In genomic region chr16:91846089-91846741, GRCm38 (mm10) we compare ENCODE assay signal across 9 mouse cellular contexts.
DNase-seq lines count a peak whose midpoint lies in the region; ATAC-seq lines count a peak whose summit lies in the region.
"Had no signal": no experiment of that assay in that cellular context is flagged by ENCODE, and none has a peak within 500 bp of the region (broad histone marks: within the 10 kb centered on the region; RNA-seq: fewer than 3 reads in every experiment).

No protein-coding gene starts in this region.

- H3K4me3 ChIP-seq in kidney, embryonic 16.5 days (ENCODE audit: low read length): no peak overlapping the region
- H3K4me3 ChIP-seq in limb, embryonic 11.5 days (ENCODE audit: low read depth, low read length): no peak overlapping the region
- H3K4me3 ChIP-seq: liver, embryonic 13.5 days had no signal

- peaks cover 28% of the 10 kb centered on the region; the same call in 1 of the 2 replicates for H3K36me3 ChIP-seq in kidney, embryonic 16.5 days (ENCODE audit: insufficient read depth, low read length)
- H3K36me3 ChIP-seq in limb, embryonic 11.5 days (ENCODE audit: control insufficient read depth, insufficient read depth, low read length): peaks cover 5% of the 10 kb centered on the region; the same call in 1 of the 2 replicates

- no peaks in the 10 kb centered on the region for H3K27me3 ChIP-seq in kidney, embryonic 16.5 days (ENCODE audit: insufficient read depth, low read length)
- no peaks in the 10 kb centered on the region for H3K27me3 ChIP-seq in limb, embryonic 11.5 days (ENCODE audit: control insufficient read depth, insufficient read depth, low read length)

- no peak overlapping the region for H3K9ac ChIP-seq in kidney, embryonic 16.5 days (replicated peaks; ENCODE audit: low read length)
- H3K9ac ChIP-seq in limb, embryonic 11.5 days (ENCODE audit: low read length): no peak overlapping the region
- H3K9ac ChIP-seq: liver, embryonic 13.5 days had no signal

- no peak for DNase-seq in kidney, adult 18-20 months
- DNase-seq in fibroblast of lung, adult 2 months (ENCODE audit: low read depth): peak; percentile 67
- peak; percentile 60 for DNase-seq in limb, embryonic 11.5 days (ENCODE audit: low spot score)
- peak; percentile 52 for DNase-seq in retina, postnatal 1 day
- no peak for DNase-seq in testis, postnatal 10 days (ENCODE audit: low spot score)
- no peak for DNase-seq in thymus, postnatal 4 days
- DNase-seq: cerebellum, adult 8-10 months; liver, embryonic 13.5 days had no signal

- H3K4me2 ChIP-seq in kidney, embryonic 16.5 days (replicated peaks; ENCODE audit: low read depth, low read length): no peak overlapping the region
- H3K4me2 ChIP-seq in limb, embryonic 11.5 days (ENCODE audit: low read depth, severe bottlenecking): no peak overlapping the region
- H3K4me2 ChIP-seq: liver, embryonic 13.5 days had no signal

- no peaks in the 10 kb centered on the region for H3K9me3 ChIP-seq in kidney, embryonic 16.5 days (ENCODE audit: low read length)
- no peaks in the 10 kb centered on the region for H3K9me3 ChIP-seq in limb, embryonic 11.5 days (ENCODE audit: control insufficient read depth, low read length)
- H3K9me3 ChIP-seq: liver, embryonic 13.5 days had no signal

- H3K27ac ChIP-seq in kidney, embryonic 16.5 days (ENCODE audit: low read length): peak overlapping the region; percentile 59
- H3K27ac ChIP-seq in limb, embryonic 11.5 days (replicated peaks; ENCODE audit: low read depth, low read length): 0 out of 2 replicates have a peak overlapping the region, but pooled peaks have one; percentile 10
- H3K27ac ChIP-seq: liver, embryonic 13.5 days had no signal

- peaks cover 36% of the 10 kb centered on the region for H3K4me1 ChIP-seq in kidney, embryonic 16.5 days (ENCODE audit: insufficient read depth, low read length)
- H3K4me1 ChIP-seq in limb, embryonic 11.5 days (ENCODE audit: control insufficient read depth, insufficient read depth, low read length): peaks cover 7% of the 10 kb centered on the region

- 29% methylated on average over 10 of the region's 10 CpGs for WGBS in kidney, embryonic 16.5 days
- WGBS in limb, embryonic 11.5 days: 22% methylated on average over 10 of the region's 10 CpGs

- peak; percentile 77 for ATAC-seq in kidney, embryonic 16.5 days (ENCODE audit: low FRiP score, low TSS enrichment)
- ATAC-seq in limb, embryonic 11.5 days (ENCODE audit: insufficient number of reproducible peaks, low FRiP score, low TSS enrichment, low read depth): peak; percentile 73; the same call in 1 of the 2 replicates

Comparison
In these comparisons a context has a peak if more than half of its experiments do, and no peak if none do; other contexts are left out.
1. DNase-seq: peak in fibroblast of lung, adult 2 months (single experiment), limb, embryonic 11.5 days (single experiment) and retina, postnatal 1 day (single experiment); none in kidney, adult 18-20 months (single experiment), testis, postnatal 10 days (single experiment) and thymus, postnatal 4 days (single experiment).